Mouse (Mus musculus): Measurements from ENCODE around the gene Dynlt1f.
"Not testable (repeated sequence)": the region's sequence is repeated elsewhere in the genome, so short reads cannot be mapped to it uniquely, and the experiment has no call there.

- TF ChIP-seq CTCF (conservative IDR thresholded peaks at IDR 0.05; ENCODE audit: low read length); POU5F1 (IDR thresholded peaks at IDR 0.05; ENCODE audit: borderline replicate concordance, low read length): not testable (repeated sequence)
These were observed 4.7 kb downstream of the Dynlt1f start for GRCm38 (mm10) chr17:6650904-6651565.
